Mouse (Mus musculus) left cerebral cortex, postnatal 10 days (tissue): ENCODE results near the gene Tmbim4. TPM values are rescaled to one million over a fixed set of nuclear protein-coding genes. Genes with fewer than 3 reads are reported as not detected.

ENCODE experiments used
- DNase-seq, 2 experiments: peaks; one replicate each; pipeline ENCODE4 v3.0.0; 2021 to 2022; ENCODE audit warnings: low spot score in 2 of 2, mixed read lengths in 1 of 2; ENCODE audit errors: extremely low spot score in 1 of 2
- intact Hi-C: fragments of 180-260 bp; cut with DNase I; formaldehyde crosslinking; loops from one replicate; pipeline ENCODE4 v1.15.1; 2025
- total RNA-seq, 2 experiments: library from RNA; stranded (reverse); gene quantifications; 2 replicates each; pipeline ENCODE4 v1.2.3; 2021

The Tmbim4 gene
- total RNA-seq, 2 experiments from 2014 or later: 60.2 to 60.9 TPM

DNA sequence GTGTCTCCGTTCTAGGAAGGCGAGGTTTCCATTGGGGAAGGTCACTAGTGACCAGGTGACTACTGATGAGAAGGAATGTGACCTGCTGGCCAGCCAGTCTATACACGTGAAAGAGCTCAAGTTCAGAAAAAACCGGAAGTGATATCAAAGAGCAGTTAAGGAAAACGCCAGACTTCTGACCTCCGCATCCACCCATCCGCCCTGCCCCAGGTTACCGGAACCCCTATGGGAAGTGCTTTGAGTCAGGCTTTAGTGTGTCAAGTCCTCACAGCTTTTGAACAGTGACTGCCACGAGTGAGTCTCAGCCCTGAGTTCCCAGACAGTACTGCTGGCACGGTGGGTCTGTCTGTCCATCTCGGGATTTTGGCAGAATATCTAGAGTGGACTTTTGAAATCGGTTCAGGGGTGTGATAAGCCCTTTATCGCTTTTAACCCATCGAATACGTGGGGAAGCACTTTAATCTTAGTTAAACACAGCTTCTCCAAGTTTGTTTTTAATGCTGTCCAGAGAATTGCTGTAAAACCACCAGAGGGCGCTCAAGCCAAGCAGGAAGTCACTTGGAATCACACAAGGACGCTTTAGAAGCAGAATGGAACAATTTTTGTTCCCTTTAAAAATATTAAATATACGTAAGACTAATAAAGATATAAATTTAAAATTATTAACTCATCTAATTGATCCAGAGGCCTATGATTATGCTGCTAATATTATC lies 32.4 kb downstream of the Tmbim4 start:
- peak; percentile 56 to 59 for DNase-seq
- intact Hi-C loops: no loop called here

- intact Hi-C loops: no loop called here
- no peak for DNase-seq
Observed at GRCm38 (mm10) chr10:120236855-120237254, 35.5 kb downstream of the Tmbim4 start.

GRCm38 (mm10) chr10:120238241-120238640 lies 36.9 kb downstream of the Tmbim4 start:
- intact Hi-C loops: no loop called here

GRCm38 (mm10) chr10:120239476-120239875 lies 38.1 kb downstream of the Tmbim4 start:
- no peak for DNase-seq
- intact Hi-C loops: no loop called here

More at GRCm38 (mm10) chr10:120238241-120238640, 36.9 kb downstream of the Tmbim4 start:
- DNase-seq: no peak

GRCm38 (mm10) chr10:120242421-120242820 lies 41.0 kb downstream of the Tmbim4 start:
- DNase-seq: no peak
- intact Hi-C loops: no loop called here

- no peak for DNase-seq
- intact Hi-C loops: loop anchor here (5.0 kb wide), 3 partner anchors 617 to 1012 kb away; no protein-coding TSS in a partner anchor
Observed at GRCm38 (mm10) chr10:120245681-120246080, 44.3 kb downstream of the Tmbim4 start.

DNA sequence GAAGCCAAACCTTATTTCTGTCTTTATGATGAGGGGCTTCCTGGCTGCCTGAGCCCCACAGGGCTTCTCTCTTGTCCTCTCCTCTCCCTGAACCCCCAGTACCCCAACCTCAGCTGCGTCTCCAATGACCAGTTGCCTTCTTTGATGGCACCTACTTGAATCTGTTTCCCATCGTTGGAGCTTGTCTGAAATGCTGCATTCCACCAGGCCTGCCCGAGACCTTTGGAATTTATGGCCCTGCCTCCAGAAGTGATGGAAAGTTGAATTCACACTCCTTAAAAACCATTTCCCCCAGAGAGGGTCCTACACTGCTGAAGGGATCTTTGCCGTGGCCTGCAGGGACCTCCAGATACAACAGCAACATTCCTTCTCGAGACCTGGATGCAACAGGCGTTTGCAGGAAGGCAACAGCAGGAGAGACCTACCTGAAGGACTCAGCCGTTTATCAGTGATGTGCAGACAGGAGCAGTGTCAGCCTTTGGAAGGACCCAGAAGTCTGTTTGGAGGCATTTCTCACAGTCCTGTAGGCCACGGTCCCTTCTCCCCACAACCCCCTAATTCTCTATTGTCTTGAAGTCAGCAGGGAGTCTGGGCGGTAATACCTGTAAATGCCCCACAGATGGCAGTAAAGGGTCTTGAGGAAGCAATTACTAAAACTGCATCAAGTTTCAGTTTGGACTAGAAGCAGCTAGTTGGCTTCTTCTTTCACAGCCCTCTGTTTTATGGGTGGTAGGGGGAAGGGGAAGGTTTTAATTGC lies 45.8 kb downstream of the Tmbim4 start:
- peak; percentile 30 to 54 for DNase-seq
- intact Hi-C loops: loop anchor here (5.0 kb wide), 3 partner anchors 615 to 1010 kb away; no protein-coding TSS in a partner anchor

DNA sequence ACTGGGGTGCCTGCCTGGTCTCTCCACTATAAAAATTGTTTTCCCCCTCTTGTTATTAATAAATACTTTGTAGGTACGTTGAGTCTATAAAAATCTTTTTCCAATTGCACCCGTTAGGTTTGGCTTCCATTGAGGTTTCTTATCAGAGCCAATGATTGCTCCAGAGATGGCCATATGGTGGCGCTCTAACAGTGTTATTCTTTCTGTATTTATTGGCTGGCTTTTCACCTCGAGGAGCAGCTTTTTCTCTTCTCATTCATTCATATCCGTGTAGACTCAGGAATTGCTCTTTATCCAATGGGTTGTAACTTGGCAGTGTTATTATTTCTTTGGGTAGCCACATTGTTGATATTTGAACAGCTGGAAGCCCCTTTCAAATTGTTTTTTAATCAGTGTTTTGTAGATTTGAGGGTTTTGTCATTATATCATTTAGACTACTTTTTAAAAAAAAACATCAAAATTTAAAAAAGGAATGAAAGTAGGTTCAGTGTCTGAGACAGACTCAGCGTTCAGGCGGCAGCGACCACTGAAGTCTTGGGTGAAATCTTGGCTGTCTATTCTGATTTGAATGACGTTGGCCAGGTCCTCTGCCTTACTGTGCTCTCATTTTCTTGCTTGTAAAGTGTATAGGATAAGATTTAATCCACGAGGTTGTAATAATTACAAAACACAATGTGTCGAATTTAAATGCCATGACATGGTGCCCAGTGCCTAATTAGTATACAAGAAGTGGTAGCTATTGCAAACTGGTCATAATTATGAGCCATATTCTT lies 49.7 kb downstream of the Tmbim4 start:
- intact Hi-C loops: no loop called here
- no peak for DNase-seq

DNA sequence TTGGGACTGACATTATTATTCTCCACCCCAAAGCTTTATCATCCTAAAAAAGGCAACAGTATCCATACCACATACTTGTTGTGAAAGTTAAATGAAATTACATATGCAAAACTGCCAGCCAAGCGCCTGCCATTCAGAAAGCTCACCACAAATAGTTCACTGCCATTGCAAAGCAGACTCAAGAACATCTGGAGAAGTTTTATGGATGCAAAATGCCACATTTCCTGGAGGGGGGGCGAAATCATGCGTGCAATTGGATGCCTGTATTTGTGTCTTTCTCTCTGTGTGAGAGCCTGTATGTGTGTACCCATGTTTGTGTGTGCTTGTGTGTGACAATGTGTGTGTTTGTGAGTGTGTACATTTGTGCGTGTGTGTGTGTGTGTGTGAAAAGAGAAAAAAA lies 50.4 kb downstream of the Tmbim4 start:
- intact Hi-C loops: no loop called here
- no peak for DNase-seq

DNA sequence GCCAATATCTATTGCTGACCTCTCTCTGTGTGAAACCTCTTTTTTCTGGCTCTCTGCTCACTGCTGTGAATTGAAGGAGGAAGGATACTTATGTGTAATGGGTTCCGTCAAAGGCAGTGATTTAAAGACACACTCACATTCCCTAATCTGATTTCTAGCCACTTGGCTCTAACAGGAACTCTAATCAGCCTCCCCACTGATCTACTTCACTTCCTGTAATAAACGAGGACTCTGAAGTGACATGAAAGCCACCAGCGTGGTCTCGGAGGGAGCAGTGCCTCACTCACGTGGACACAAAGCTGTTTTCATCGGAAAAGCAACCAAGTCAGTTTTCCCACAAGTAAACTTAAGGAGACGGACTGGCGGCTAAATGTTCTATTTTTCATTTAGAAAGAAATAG lies 51.4 kb downstream of the Tmbim4 start:
- intact Hi-C loops: no loop called here
- DNase-seq: no peak

GRCm38 (mm10) chr10:120257231-120257630 lies 55.8 kb downstream of the Tmbim4 start:
- intact Hi-C loops: loop anchor here (5.0 kb wide), 1 partner anchor 445 kb away; no protein-coding TSS in a partner anchor

GRCm38 (mm10) chr10:120267790-120268189 lies 66.4 kb downstream of the Tmbim4 start:
- DNase-seq: no peak
- intact Hi-C loops: no loop called here

More at GRCm38 (mm10) chr10:120257231-120257630, 55.8 kb downstream of the Tmbim4 start:
- DNase-seq: peak; percentile 34 to 49

DNA sequence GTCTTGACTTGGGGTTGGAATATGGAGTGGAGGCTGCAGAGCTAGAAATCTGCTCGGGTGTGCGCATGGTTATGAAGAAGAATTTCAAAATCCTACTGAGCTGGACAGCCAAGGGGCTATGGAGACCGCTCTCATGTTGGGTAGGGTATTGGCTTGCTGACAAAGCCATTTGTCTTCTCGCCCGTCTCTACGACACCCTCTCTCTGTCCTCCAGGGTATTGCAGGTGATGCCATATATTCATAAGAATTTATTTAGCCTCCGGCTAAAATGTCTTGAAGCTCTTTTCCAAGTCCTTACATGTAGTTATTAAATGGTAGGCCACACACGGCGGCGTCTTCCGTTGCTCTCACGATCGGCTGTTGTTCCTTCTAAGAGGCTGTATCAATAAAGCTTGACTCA lies 68.6 kb downstream of the Tmbim4 start:
- intact Hi-C loops: no loop called here
- DNase-seq: no peak

DNA sequence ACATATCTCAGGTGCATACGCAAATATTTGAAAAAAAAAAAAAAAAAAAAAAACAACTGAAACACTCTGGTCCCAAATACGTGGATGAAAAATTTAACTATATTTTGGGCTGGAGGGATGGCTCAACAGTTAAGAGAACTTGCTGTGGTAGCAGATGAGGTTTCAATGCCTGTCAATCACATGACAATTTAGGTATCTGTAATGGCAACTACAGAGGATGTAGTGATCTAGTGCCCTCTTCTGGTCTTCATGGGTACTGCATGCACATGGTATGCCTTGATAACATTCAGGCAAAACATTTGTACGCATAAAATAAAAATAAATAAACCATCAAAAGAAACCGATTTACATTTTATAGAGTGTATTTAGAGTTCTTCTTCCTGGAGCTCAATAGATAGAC lies 69.4 kb downstream of the Tmbim4 start:
- intact Hi-C loops: no loop called here
- peak in 1 of 2 experiments; percentile 37 for DNase-seq

DNA sequence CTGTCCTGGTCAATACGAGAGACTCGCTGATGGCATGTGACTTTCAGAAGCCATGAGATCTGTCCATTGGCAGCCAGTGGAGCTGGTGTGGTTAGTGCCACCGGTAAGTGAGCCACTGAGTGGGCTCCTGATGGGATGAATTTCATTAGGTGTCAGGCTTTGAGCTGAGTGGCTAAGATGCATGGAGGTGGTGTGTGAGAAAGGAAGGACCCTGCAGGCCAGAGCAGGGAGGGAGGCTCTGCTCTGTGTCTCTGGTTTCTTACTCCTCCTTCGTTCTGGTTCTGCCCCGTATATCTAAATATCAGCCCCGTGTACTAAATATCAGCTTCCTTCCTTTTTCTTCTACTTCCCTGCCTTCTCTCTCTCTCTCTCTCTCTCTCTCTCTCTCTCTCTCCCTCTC lies 69.9 kb downstream of the Tmbim4 start:
- intact Hi-C loops: no loop called here
- no peak for DNase-seq

- intact Hi-C loops: no loop called here
- DNase-seq: no peak
Observed at GRCm38 (mm10) chr10:120271879-120272269, 70.5 kb downstream of the Tmbim4 start.

DNA sequence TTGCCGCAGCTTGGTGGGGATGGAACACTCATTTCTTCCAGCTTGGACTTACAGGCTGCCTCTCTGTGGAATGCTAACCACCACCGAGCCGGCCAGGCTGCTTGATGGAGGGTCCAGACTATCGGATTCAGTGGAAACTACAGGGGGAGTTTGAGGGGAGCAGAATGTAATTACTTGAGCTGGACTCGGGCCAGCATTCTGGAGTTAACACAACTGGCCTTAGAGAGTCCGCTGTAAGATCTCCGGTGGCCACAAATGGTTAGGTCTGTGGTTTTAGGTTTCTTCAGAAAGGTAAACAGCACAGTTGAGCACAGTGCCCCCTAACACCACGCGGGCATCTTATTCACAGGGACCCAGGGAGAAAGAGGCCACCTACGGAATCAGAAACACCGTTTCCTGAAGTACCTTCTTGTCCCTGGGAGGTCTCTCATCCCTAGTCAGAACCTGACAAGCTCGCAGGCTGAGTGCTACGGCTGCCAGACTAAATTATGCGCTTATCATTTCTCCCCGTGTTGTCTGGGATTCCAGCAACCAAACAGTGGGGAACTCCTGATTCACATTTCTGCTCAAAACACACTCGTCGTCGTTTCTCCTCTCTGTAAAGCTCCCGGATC lies 71.0 kb downstream of the Tmbim4 start:
- intact Hi-C loops: no loop called here
- DNase-seq: no peak

- DNase-seq: no peak
- intact Hi-C loops: no loop called here
Observed at GRCm38 (mm10) chr10:120273335-120273734, 71.9 kb downstream of the Tmbim4 start.
